Mouse (Mus musculus): ENCODE data around the gene Hoxc5. TPM values are rescaled to one million over a fixed set of nuclear protein-coding genes. Genes with fewer than 3 reads are reported as not detected.

The Hoxc5 gene
- polyA plus RNA-seq, 1 experiment, result 14.7 TPM

DNA sequence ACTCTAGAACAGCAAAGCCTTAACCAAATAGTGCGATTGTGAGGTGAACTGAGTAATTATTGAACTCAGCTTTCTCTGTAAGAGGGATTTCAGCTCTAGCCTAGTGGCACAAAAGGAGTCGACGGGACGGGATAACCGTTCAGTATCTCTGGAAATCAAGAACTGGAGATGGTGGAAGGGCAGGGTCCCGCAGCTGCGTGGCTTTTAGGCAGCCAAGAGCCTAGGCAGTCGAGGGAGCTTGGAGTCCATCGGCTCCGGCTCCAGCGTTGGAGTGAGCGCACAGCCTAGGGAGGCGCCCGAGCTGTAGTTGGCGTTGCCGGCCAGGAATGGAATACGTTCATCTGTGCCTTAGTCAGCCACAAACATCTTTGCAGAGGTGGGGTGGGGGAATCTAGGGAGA lies 38.1 kb downstream of the Hoxc5 start:
- TF ChIP-seq GATA1 (IDR thresholded peaks at IDR 0.05; ENCODE audit: low read length), result no peak

DNA sequence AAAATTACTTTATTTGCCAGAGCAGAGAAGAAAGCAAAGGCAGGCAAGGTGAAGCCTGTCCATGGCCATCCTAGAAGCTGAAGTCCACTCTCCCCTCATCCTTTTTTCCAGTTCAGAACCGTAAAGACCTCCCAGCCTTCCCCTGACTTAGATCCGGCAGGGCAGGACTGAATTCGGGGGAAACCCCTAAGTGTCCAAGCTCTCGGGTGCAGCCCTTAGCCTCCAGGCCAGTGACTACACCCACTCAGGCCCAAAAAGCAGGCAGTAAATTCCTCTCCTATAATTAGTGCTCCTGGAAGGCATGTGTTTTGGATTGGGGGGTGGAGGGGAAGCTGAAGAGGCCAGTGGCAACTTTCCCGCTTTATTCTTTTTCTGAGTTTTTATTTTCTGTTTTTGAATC lies 38.6 kb downstream of the Hoxc5 start:
- TF ChIP-seq GATA1 (IDR thresholded peaks at IDR 0.05; ENCODE audit: low read length), result no peak

- TF ChIP-seq GATA1 (IDR thresholded peaks at IDR 0.05; ENCODE audit: low read length), result no peak
Observed at GRCm38 (mm10) chr15:103006326-103006725, 39.1 kb downstream of the Hoxc5 start.

DNA sequence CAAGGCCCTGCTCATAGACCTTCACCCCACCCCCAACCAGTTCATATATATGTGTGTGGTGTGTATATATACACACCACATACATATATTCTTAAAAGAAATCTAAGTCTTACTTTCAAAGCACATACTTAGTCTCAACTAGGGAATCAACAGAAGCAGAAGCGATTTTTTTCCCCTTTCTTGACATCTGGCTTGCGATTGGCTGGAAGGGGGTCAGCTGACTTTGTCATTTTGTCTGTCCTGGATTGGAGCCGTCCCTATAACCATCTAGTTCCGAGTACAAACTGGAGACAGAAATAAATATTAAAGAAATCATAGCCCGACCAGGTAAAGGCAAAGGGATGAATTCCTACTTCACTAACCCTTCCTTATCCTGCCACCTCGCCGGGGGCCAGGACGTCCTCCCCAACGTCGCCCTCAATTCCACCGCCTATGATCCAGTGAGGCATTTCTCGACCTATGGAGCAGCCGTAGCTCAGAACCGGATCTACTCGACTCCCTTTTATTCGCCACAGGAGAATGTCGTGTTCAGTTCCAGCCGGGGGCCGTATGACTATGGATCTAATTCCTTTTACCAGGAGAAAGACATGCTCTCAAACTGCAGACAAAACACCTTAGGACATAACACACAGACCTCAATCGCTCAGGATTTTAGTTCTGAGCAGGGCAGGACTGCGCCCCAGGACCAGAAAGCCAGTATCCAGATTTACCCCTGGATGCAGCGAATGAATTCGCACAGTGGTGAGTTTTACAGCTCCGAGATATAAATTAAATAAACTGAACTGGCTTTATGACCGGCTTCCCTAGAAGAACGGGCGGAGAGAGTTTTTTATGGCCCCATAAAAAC lies 42.2 kb downstream of the Hoxc5 start:
- TF ChIP-seq GATA1 (IDR thresholded peaks at IDR 0.05; ENCODE audit: low read length), result no peak

DNA sequence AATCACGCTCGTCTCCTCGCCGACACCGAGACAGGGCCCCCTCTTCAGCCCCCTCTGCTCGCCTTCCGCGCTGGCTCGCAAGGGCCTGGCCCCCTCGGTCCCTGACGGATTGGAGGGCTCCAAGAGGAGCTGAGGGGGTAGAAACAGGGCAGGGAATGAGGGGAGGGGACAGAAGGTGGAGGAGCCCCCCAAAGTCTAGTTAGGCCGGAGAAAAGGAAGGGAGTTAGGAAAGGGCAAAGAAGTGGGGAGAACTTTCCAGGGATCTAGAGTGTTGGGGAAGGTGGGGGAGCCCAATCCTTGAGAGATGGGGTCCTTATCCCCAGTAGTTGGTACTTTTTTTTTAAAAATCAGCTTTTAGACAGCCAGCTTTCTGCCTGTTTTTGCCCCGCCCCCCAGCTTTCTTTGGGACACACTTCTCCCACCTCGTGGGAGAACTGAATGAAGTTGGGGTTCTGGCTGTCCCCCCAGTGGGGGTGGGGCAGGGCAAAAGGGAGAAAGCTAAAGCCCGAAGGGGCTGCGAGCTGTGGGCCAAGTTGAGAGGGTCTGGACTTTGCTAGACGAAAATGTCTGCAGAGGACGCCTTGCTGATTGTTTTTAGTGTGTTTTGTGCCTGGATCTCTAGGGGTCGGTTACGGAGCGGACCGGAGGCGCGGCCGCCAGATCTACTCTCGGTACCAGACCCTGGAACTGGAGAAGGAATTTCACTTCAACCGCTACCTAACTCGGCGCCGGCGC lies 43.0 kb downstream of the Hoxc5 start:
- no peak for TF ChIP-seq GATA1 (IDR thresholded peaks at IDR 0.05; ENCODE audit: low read length)

- no peak for TF ChIP-seq GATA1 (IDR thresholded peaks at IDR 0.05; ENCODE audit: low read length)
Observed at GRCm38 (mm10) chr15:103010847-103011555, 43.8 kb downstream of the Hoxc5 start.

- no peak for TF ChIP-seq GATA1 (IDR thresholded peaks at IDR 0.05; ENCODE audit: low read length)
Observed at GRCm38 (mm10) chr15:103011928-103012486, 44.8 kb downstream of the Hoxc5 start.

DNA sequence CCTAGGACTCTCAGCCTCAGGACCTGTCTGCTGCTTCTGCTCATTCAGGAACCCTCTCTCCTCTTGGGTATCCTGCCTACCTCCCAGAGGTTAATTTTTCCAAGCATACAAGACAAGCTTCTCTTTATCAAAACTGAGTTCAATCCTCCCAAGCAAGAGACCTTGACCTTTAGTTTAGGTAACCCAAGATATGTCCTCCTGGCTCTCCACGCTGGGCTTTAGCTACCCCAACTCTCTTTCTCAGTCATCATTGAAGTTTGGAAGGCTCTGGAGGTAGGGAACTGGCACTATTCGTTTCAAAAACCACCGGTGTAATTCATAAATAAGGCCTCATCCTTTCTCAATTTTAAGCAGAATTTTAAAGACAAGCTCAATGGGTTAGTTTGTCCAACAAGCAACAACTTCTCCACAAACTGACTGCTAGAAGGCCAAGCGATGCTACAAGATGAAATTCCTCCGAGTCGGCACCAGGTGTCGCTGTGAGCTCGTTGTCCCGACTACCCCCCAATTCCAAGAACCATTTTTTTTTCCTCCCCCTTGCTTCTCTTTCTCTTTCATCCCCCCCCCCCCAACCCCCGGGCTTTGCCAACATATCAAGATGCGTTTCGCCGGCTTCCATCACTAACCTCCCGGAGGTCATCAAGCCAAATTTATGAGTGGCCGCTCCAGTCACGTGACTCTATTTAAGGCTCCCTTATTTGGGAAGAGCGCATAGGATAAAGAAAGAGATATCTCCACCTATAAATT lies 46.2 kb downstream of the Hoxc5 start:
- no peak for TF ChIP-seq GATA1 (IDR thresholded peaks at IDR 0.05; ENCODE audit: low read length)

DNA sequence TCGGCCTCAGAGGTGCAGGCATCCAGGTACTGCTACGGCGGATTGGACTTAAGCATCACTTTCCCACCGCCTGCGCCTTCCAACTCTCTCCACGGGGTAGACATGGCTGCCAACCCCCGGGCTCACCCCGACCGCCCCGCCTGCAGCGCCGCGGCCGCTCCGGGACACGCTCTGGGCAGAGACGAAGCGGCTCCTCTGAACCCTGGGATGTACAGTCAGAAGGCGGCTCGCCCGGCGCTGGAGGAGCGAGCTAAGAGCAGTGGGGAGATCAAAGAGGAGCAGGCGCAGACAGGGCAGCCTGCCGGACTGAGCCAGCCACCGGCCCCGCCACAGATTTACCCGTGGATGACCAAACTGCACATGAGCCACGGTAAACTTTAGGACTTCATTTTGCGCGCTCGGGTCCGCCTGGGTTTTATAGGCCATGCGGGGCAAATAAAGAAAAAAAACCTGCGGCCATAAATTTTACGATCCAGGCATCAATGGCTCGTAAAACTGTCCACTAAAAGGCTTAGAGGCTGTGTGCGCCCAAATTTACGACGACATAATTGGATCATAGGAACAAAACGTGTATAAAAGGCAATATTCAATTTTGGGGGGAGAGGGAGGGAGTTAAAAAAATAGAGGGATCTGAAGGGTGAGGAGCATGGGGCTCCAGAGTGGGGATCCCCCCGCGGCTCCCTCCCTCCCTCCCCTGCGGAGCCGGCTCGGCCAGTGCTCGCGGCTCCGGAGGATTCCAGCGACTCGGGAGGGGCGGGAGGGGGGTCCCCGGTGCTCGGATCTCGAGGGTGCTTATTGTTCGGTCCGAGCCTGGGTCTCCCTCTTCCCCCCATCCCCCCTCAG lies 47.1 kb downstream of the Hoxc5 start:
- TF ChIP-seq GATA1 (IDR thresholded peaks at IDR 0.05; ENCODE audit: low read length), result no peak

GRCm38 (mm10) chr15:103015009-103015399 lies 47.8 kb downstream of the Hoxc5 start:
- TF ChIP-seq GATA1 (IDR thresholded peaks at IDR 0.05; ENCODE audit: low read length), result no peak

- no peak for TF ChIP-seq GATA1 (IDR thresholded peaks at IDR 0.05; ENCODE audit: low read length)
Observed at GRCm38 (mm10) chr15:103015406-103016166, 48.3 kb downstream of the Hoxc5 start.

DNA sequence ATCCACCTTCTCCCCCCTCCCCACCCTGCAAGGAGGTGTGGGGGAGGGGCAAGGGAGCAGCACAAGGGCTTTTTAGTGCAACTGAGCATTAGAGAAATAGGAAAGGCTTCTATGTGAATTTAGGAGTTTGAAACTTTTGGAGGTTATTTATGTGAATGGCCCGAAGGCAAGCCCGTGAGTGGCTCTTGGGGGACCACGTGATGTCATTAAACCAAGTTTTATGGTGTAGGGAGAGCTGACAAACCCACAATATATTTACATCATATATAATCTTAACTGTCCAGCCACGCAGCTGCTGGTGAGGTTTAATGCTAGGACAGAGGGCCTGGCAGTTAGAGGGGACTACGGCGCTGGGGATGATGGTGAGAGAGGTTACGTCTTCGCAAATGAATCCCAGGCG lies 51.4 kb downstream of the Hoxc5 start, which contains the start of gene Hoxc4:
Gene Hoxc4, plus strand, starts transcription at position 299 of the 400 bp plus-strand sequence.
- no peak for TF ChIP-seq GATA1 (IDR thresholded peaks at IDR 0.05; ENCODE audit: low read length)

- TF ChIP-seq GATA1 (IDR thresholded peaks at IDR 0.05; ENCODE audit: low read length), result no peak
Observed at GRCm38 (mm10) chr15:103020899-103021418, 53.7 kb downstream of the Hoxc5 start.

Data from G1E-ER4 (cell line).